Mouse (Mus musculus) Patski (cell line): ENCODE results near the gene Snapc2. TPM values are rescaled to one million over a fixed set of nuclear protein-coding genes. Genes with fewer than 3 reads are reported as not detected.
A peak's percentile ranks its signal among the peaks of the same experiment; 100 is the strongest.

Experiments
- ATAC-seq: fragments of 100-300 bp; one replicate; pipeline ENCODE4 v1.8.0; 2021
- CTCF ChIA-PET: fragments of 350-600 bp; sonication (Branson Sonifier 250); formaldehyde crosslinking; loops from one replicate; lab custom pipeline; 2022; ENCODE audit warnings: inconsistent platforms; lab: Charles Lee
- POLR2A ChIA-PET: fragments of 350-600 bp; sonication (Branson Sonifier 250); formaldehyde crosslinking; loops from one replicate; lab custom pipeline; 2022; ENCODE audit warnings: antibody characterized with exemption, inconsistent platforms; lab: Charles Lee
- DNase-seq: peaks from one replicate; pipeline ENCODE4 v3.0.0-alpha.2; 2011; ENCODE audit warnings: low read depth, low spot score
- H3K27me3 ChIP-seq: fragments of 371-371 bp; one replicate; pipeline ENCODE4 v1.5.1; 2021
- CTCF ChIP-seq: fragments of 100-300 bp; IDR thresholded peaks from one replicate; pipeline ENCODE4 v1.5.1; 2021
- in situ Hi-C: fragments of 300-500 bp; cut with MboI; formaldehyde crosslinking; loops from 3 replicates; pipeline ENCODE4 v1.11.1; 2018; ENCODE audit warnings: low pct_unique_long_range_greater_than_20kb, mixed read lengths
- polyA plus RNA-seq: library from polyadenylated mRNA; unstranded; gene quantifications from one replicate; pipeline ENCODE4 v1.2.3, GENCODE M21; 2021

Gene Snapc2
- polyA plus RNA-seq, 1 experiment from 2014 or later, result 42.7 TPM

DNA sequence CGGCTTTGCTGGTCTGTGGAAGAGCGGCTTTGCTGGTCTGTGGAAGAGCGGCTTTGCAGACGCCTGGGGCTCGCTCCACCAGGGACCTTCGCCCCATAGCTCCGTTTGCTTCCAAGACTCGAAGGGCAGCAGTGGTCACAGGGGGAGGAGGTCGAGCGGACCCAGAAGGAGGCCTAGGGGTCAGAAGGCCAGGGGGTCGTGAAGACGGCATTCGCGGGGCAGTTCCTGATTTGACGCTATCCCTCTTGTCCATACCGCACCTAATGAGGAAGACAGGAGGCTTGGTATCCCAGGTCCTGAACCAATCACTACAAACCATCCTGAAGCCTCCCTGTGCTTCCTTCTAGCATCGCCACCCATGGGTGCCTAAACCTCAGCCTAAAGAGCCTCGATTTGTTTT is 36.6 kb upstream of the Snapc2 start:
- in situ Hi-C loops, result no loop called here
- TF ChIP-seq CTCF, result no peak
- H3K27me3 ChIP-seq, result peaks cover 7% of the 10 kb centered on the region
- ChIA-PET CTCF (interaction anchor here (1.3 to 2.6 kb wide), 2 partner anchors 11 to 14 kb away, joined by 4 to 7 read pairs; partner anchors contain the start of gene Lrrc8e), POLR2A (no interaction called here)
- ATAC-seq, result no peak
- no peak for DNase-seq

GRCm38 (mm10) chr8:4216791-4217621 is 35.9 kb upstream of the Snapc2 start, which contains the start of gene Prr36:
TSS of gene Prr36 (minus strand) at chr8:4217459.
- H3K27me3 ChIP-seq, result peaks cover 7% of the 10 kb centered on the region
- DNase-seq, result no peak
- TF ChIP-seq CTCF, result no peak
- POLR2A ChIA-PET, result no interaction called here
- no peak for ATAC-seq
- CTCF ChIA-PET, result interaction anchor here (2.6 kb wide), 1 partner anchor 10 kb away, joined by 7 read pairs; the partner anchor contains the start of gene Lrrc8e
- in situ Hi-C loops, result no loop called here

DNA sequence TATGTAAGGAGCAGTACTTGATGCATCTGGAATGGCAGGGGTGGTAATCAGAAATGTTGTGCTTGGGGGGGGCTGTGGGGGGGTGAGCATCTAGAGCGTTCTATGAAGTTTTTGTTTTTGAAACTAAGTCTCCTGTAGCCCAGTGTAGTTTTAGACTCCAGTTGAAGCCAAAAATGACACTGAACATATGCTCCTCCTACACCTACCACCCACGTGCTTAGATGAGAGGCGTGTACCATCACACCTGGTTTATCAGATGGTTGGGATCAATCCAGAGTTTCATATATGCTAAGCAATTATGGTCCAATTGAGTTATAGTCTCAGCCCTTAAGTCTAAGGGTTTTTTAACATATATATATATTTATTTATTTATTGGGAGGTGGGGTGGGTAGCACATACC is 33.3 kb upstream of the Snapc2 start:
- no peak for DNase-seq
- CTCF ChIA-PET, result no interaction called here
- H3K27me3 ChIP-seq, result peaks cover 17% of the 10 kb centered on the region
- POLR2A ChIA-PET, result no interaction called here
- no peak for ATAC-seq
- no peak for TF ChIP-seq CTCF
- in situ Hi-C loops, result no loop called here

DNA sequence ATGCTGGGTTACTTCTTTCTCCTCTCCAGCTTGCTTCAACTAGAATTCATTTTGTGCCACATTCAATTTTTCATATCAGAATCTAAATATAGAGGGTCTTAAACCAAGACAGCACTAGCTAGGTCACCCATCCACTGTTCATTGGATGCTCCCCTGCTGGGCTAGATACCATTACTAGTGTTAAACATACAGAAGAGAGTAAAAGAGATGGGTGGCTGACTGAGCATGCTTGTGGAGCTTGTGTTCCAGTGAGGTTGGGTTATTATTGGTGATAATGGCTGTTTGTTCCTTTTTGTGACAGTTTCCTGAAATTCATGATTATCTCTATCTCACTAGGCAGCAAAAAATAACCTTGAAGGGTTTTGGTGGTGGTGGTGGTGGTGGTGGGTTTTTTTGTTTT is 30.8 kb upstream of the Snapc2 start:
- DNase-seq, result no peak
- peaks cover 21% of the 10 kb centered on the region for H3K27me3 ChIP-seq
- CTCF ChIA-PET, result no interaction called here
- TF ChIP-seq CTCF, result no peak
- POLR2A ChIA-PET, result no interaction called here
- ATAC-seq, result no peak
- in situ Hi-C loops, result no loop called here

DNA sequence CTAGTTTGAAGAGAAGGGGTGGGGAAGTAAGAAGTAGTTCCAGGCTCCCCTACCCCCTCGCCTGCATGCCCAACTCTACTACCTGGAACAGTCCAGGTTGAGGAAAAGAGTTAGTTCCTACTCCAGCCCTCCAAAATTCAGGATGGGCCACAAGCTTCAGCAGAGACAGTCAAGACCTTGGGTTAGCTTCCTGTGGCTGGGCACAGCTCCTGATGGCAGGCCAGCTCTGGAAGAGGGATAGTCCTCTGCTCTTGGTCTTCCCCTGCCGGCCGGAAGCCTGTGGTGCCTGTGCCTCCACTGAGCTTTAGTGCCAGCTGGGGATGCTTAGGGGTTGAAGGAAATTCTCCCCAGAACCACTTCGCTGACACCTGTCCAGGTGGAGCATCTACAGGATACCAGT is 26.6 kb upstream of the Snapc2 start:
- DNase-seq, result no peak
- H3K27me3 ChIP-seq, result peaks cover 17% of the 10 kb centered on the region
- no peak for TF ChIP-seq CTCF
- in situ Hi-C loops, result no loop called here
- peak; percentile 42 for ATAC-seq
- ChIA-PET CTCF (interaction anchor here (1.4 kb wide), 1 partner anchor 10 kb away, joined by 7 read pairs; the partner anchor contains the start of gene Prr36), POLR2A (no interaction called here)

- ATAC-seq, result peak; percentile 78
- in situ Hi-C loops, result no loop called here
- H3K27me3 ChIP-seq, result peaks cover 17% of the 10 kb centered on the region
- CTCF ChIA-PET, result interaction anchor here (0.8 to 1.4 kb wide), 4 partner anchors 11 to 35 kb away, joined by 3 to 7 read pairs (median 3); partner anchors contain the start of gene Prr36
- no peak for TF ChIP-seq CTCF
- DNase-seq, result no peak
- POLR2A ChIA-PET, result no interaction called here
These were observed 26.0 kb upstream of the Snapc2 start, which contains the start of gene Lrrc8e for GRCm38 (mm10) chr8:4226739-4227347. TSS of gene Lrrc8e (plus strand) at chr8:4226827.

GRCm38 (mm10) chr8:4227919-4228318 is 25.0 kb upstream of the Snapc2 start:
- ATAC-seq (no peak), DNase-seq (no peak)
- in situ Hi-C loops, result no loop called here
- POLR2A ChIA-PET, result no interaction called here
- CTCF ChIA-PET, result interaction anchor here (1.0 kb wide), 1 partner anchor 23 kb away, joined by 3 read pairs; no protein-coding TSS in a partner anchor
- peaks cover 14% of the 10 kb centered on the region for H3K27me3 ChIP-seq
- TF ChIP-seq CTCF, result no peak

GRCm38 (mm10) chr8:4229784-4230183 is 23.1 kb upstream of the Snapc2 start:
- ATAC-seq (no peak), DNase-seq (no peak)
- CTCF ChIA-PET, result interaction anchor here (1.0 to 1.5 kb wide), 3 partner anchors 8 to 21 kb away, joined by 3 to 4 read pairs (median 4); partner anchors contain the start of genes Gm49320 and Map2k7
- in situ Hi-C loops, result no loop called here
- no peak for TF ChIP-seq CTCF
- H3K27me3 ChIP-seq, result peaks cover 8% of the 10 kb centered on the region
- POLR2A ChIA-PET, result no interaction called here

- TF ChIP-seq CTCF, result no peak
- no peak for DNase-seq
- no peak for ATAC-seq
- POLR2A ChIA-PET, result no interaction called here
- CTCF ChIA-PET, result interaction anchor here (1.0 to 1.5 kb wide), 3 partner anchors 15 to 51 kb away, joined by 3 to 4 read pairs (median 4); no protein-coding TSS in a partner anchor
- in situ Hi-C loops, result no loop called here
- H3K27me3 ChIP-seq, result peaks cover 8% of the 10 kb centered on the region
These were observed 22.1 kb upstream of the Snapc2 start for GRCm38 (mm10) chr8:4230612-4231351.
